Comparison of ENCODE assay signal across 8 mouse cellular contexts in the genomic region with DNA sequence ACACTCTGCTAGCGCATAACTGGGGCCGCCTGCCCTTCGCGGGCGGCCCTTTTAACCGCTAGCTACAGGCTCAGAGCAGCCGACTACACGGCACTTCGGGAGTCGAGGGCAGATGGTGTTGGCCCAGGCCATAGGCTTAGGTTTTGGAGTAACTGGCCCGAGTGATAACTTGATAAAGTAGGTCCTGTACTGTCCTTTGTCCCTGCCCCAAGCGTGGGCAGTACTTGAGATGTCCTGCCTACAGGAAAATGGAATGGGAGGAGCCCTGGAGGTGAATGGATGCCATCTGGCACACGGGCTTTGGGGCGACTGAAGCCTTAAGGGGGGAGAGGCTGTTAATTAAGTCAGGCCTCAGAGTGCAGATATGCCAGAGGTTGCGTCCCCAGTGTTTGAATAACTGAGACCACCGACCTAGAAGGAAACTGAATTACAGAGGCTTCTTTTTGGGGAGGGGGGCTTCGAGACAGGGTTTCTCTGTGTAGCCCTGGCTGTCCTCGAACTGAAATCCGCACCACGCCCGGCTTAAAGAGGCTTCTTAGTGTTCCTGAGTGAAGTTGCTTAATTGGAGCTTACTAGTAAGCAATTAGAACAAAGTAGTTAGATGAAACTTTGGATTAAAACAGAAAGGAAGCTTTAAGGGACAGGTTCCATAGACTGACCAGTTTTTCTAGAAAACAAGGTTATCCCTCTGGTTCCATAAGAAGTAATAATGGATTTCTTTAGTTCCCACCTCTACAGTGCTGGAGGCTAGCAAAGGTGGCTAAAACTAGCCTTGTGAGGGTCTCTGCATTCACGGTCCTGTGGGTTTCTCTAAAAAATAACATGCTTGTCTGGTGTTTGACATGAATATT. TPM values are rescaled to one million over a fixed set of nuclear protein-coding genes. Genes with fewer than 3 reads are reported as not detected.
DNase-seq lines count a peak whose midpoint lies in the region; ATAC-seq and TF ChIP-seq lines count a peak whose summit lies in the region.

No protein-coding gene starts in this region.

- H3K4me3 ChIP-seq in bone marrow, adult 2 months (replicated peaks; ENCODE audit: control insufficient read depth, low read depth, low read length) = peak overlapping the region; percentile 81
- peak overlapping the region; percentile 86 for H3K4me3 ChIP-seq in embryonic facial prominence, embryonic 15.5 days (replicated peaks)
- peak overlapping the region; percentile 85 for H3K4me3 ChIP-seq in midbrain, embryonic 15.5 days
- peak overlapping the region; percentile 78 for H3K4me3 ChIP-seq in stomach, embryonic 15.5 days (replicated peaks)

- TF ChIP-seq POLR2A in bone marrow, adult 2 months (IDR thresholded peaks at IDR 0.05; ENCODE audit: borderline replicate concordance, control insufficient read depth, low read depth, low read length) = no peak

- H3K4me1 ChIP-seq in bone marrow, adult 2 months (ENCODE audit: control insufficient read depth, insufficient read depth, low read length) = no peaks in the 10 kb centered on the region
- 0 out of 2 replicates have a peak, but pooled peaks cover 3% of the 10 kb centered on the region for H3K4me1 ChIP-seq in embryonic facial prominence, embryonic 15.5 days
- H3K4me1 ChIP-seq in midbrain, embryonic 15.5 days = peaks cover 14% of the 10 kb centered on the region
- H3K4me1 ChIP-seq in stomach, embryonic 15.5 days = no peaks in the 10 kb centered on the region

- H3K9me3 ChIP-seq in embryonic facial prominence, embryonic 15.5 days (replicated peaks) = no peaks in the 10 kb centered on the region
- no peaks in the 10 kb centered on the region for H3K9me3 ChIP-seq in midbrain, embryonic 15.5 days
- H3K9me3 ChIP-seq in stomach, embryonic 15.5 days = no peaks in the 10 kb centered on the region

- H3K36me3 ChIP-seq in embryonic facial prominence, embryonic 15.5 days = peaks cover 6% of the 10 kb centered on the region; the same call in 1 of the 2 replicates
- H3K36me3 ChIP-seq in midbrain, embryonic 15.5 days (replicated peaks) = no peaks in the 10 kb centered on the region
- H3K36me3 ChIP-seq in stomach, embryonic 15.5 days = no peaks in the 10 kb centered on the region

- H3K27ac ChIP-seq in bone marrow, adult 2 months (ENCODE audit: control insufficient read depth, insufficient read depth, low read depth, low read length, poor library complexity) = peak overlapping the region; percentile 63
- H3K27ac ChIP-seq in embryonic facial prominence, embryonic 15.5 days (replicated peaks) = peak overlapping the region; percentile 99
- H3K27ac ChIP-seq in midbrain, embryonic 15.5 days = peak overlapping the region; percentile 94
- peak overlapping the region; percentile 97 for H3K27ac ChIP-seq in stomach, embryonic 15.5 days

- no peak for TF ChIP-seq CTCF in bone marrow, adult 2 months (IDR thresholded peaks at IDR 0.05; ENCODE audit: control insufficient read depth, insufficient read depth, low read length)

- ATAC-seq in CD4-positive, CD25-positive, alpha-beta regulatory T cell, adult 4 months = peak; percentile 6
- peak; percentile 74 for ATAC-seq in embryonic facial prominence, embryonic 15.5 days (ENCODE audit: insufficient number of reproducible peaks, low FRiP score, low TSS enrichment, low read depth)
- ATAC-seq in midbrain, embryonic 15.5 days (replicated peaks) = peak; percentile 76
- peak; percentile 54 for ATAC-seq in stomach, embryonic 15.5 days (ENCODE audit: insufficient read depth, low FRiP score, low read depth)

- DNase-seq in heart, adult 9 months (ENCODE audit: low spot score in 2 of 2) = peak; percentile 74 to 78
- DNase-seq in kidney, adult 8-10 months = peak; percentile 72 to 74
- peak; percentile 59 for DNase-seq in liver

- peak overlapping the region; percentile 54 for H3K4me2 ChIP-seq in embryonic facial prominence, embryonic 15.5 days (replicated peaks)
- H3K4me2 ChIP-seq in midbrain, embryonic 15.5 days = peak overlapping the region; percentile 62
- peak overlapping the region; percentile 69 for H3K4me2 ChIP-seq in stomach, embryonic 15.5 days

- 4% methylated on average over 22 of the region's 22 CpGs for WGBS in bone marrow, adult 2 months
- WGBS in embryonic facial prominence, embryonic 15.5 days = under 1% methylated on average over 22 of the region's 22 CpGs
- 2% methylated on average over 22 of the region's 22 CpGs for WGBS in midbrain, embryonic 15.5 days
- 2% methylated on average over 22 of the region's 22 CpGs for WGBS in stomach, embryonic 15.5 days

- H3K27me3 ChIP-seq in embryonic facial prominence, embryonic 15.5 days = no peaks in the 10 kb centered on the region
- H3K27me3 ChIP-seq in midbrain, embryonic 15.5 days (replicated peaks) = no peaks in the 10 kb centered on the region
- no peaks in the 10 kb centered on the region for H3K27me3 ChIP-seq in stomach, embryonic 15.5 days (replicated peaks)

- peak overlapping the region; percentile 96 for H3K9ac ChIP-seq in embryonic facial prominence, embryonic 15.5 days
- H3K9ac ChIP-seq in midbrain, embryonic 15.5 days = peak overlapping the region; percentile 89
- peak overlapping the region; percentile 86 for H3K9ac ChIP-seq in stomach, embryonic 15.5 days

RNA-seq across cellular contexts. Expression of a gene that starts 13.9 kb away (rescaled TPM):
- 1 to 10 TPM; 1.3 to 2.3 TPM for polyA plus RNA-seq in CD4-positive, CD25-positive, alpha-beta regulatory T cell, adult 4 months (2017; shearing (Covaris generic))
- polyA plus RNA-seq in bone marrow, adult 2 months (2011; ENCODE audit: insufficient read depth, insufficient read length, low replicate concordance, missing spikeins) = 4.4 and 13.4 TPM in 2 replicates
- 6.2 and 6.3 TPM in 2 replicates for polyA plus RNA-seq in embryonic facial prominence, embryonic 15.5 days (2015; fragmentation: Nextera tagmentation; extraction: Ambion mirVana)
- 6.0 and 7.6 TPM in 2 replicates for polyA plus RNA-seq in midbrain, embryonic 15.5 days (2015; fragmentation: Nextera tagmentation; extraction: Ambion mirVana)
- 7.5 and 9.4 TPM in 2 replicates for polyA plus RNA-seq in stomach, embryonic 15.5 days (2015; fragmentation: Nextera tagmentation; extraction: Ambion mirVana)

Comparison
In these comparisons a context has a peak if more than half of its experiments do, and no peak if none do; other contexts are left out.
1. Peak in every context shown above with its lines: DNase-seq, ATAC-seq, H3K4me3 ChIP-seq and H3K27ac ChIP-seq.
2. ATAC-seq: peak in every context shown above with its lines; median percentile 76 in midbrain, embryonic 15.5 days; 74 in embryonic facial prominence, embryonic 15.5 days; 54 in stomach, embryonic 15.5 days; 6 in CD4-positive, CD25-positive, alpha-beta regulatory T cell, adult 4 months.